Mouse (Mus musculus): ENCODE results near the gene Ostm1.

The Ostm1 gene

DNA sequence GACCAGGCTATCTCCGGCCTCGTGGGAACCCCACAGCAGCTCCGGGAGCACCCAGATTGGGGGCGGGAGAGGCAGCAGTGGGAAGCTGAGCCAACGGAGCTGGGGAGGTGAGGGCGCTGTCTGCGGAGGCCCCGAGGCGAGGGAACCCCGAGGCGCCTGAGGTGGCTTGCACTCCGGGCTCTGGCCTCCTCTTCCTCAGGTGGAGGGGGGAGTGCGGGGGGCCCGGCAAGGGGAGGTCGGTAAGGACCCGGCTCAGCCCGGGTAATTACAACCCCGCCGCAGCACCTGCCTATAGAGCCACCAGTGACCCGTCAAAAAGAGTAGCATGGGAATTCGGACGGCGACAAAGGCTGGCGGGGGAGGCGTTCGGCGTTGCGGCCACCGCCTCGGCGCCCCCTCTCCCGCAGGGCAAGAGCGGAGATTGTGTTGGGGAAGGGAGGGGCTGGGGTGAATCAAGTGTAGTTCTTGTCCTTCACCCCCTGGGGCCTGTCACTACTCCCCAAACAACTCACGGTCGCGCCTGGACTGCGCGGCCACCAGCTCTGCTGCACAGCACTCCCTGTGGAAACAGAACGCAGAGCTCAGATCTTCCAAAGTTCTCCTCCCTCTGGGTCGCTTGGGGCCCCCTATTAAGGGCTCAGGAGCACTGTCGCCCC is 4.0 kb upstream of the Ostm1 start:
- Histone ChIP-seq H3K27me3 (ENCODE audit: control insufficient read depth, insufficient read depth, low read length, poor library complexity, severe bottlenecking) (peaks cover 6% of the 10 kb centered on the region; the same call in 1 of the 2 replicates), H3K36me3 (ENCODE audit: control insufficient read depth, insufficient read depth, low read length, poor library complexity, severe bottlenecking) (no peaks in the 10 kb centered on the region)
- DNase-seq (ENCODE audit: low read depth, low spot score) = no peak

DNA sequence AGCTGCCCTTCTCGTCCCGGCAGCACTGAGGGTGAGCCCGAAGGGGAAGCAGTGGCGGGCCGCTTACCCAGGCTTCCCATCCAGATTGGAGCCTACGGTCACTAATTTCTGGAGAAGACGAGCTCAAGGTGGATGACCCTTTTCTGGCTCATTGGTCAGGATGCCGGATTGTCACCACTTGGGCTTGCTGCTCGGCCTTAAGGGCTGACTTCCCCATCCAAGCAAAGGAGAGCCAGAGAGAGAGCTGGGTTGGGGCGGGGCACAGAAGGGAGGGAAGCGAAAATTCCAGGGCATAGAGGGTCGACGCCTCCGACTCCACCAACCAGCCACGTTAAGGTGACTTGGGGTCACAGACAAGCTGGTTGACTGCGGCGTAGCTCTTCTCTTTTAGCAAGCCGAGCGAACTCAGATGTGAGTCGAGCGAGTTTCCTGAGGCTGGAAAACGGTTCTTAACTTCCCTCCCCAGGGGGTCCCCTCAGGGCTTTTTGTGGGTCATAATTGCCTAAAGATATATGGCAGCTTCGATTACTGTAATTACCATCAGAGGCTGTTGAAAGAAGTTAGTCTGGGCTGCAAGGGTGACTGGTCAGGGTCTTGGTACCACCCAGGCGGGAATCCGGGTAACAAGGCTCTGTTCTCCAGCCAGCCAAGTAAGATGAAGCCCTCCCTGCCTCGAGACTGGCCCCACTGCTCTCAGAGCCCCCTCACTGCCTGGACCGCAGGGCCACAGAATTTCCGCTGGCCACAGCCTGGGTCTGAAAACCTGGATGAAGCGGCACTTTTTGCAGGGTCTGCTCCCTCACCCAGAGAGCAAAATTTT is 3.3 kb upstream of the Ostm1 start:
- H3K27me3 ChIP-seq (ENCODE audit: control insufficient read depth, insufficient read depth, low read length, poor library complexity, severe bottlenecking) = peaks cover 6% of the 10 kb centered on the region; the same call in 1 of the 2 replicates
- no peaks in the 10 kb centered on the region for H3K36me3 ChIP-seq (ENCODE audit: control insufficient read depth, insufficient read depth, low read length, poor library complexity, severe bottlenecking)
- no peak for DNase-seq (ENCODE audit: low read depth, low spot score)

GRCm38 (mm10) chr10:42580951-42581277 is 2.7 kb upstream of the Ostm1 start:
- no peak for DNase-seq (ENCODE audit: low read depth, low spot score)
- peaks cover 6% of the 10 kb centered on the region; the same call in 1 of the 2 replicates for H3K27me3 ChIP-seq (ENCODE audit: control insufficient read depth, insufficient read depth, low read length, poor library complexity, severe bottlenecking)
- no peaks in the 10 kb centered on the region for H3K36me3 ChIP-seq (ENCODE audit: control insufficient read depth, insufficient read depth, low read length, poor library complexity, severe bottlenecking)

DNA sequence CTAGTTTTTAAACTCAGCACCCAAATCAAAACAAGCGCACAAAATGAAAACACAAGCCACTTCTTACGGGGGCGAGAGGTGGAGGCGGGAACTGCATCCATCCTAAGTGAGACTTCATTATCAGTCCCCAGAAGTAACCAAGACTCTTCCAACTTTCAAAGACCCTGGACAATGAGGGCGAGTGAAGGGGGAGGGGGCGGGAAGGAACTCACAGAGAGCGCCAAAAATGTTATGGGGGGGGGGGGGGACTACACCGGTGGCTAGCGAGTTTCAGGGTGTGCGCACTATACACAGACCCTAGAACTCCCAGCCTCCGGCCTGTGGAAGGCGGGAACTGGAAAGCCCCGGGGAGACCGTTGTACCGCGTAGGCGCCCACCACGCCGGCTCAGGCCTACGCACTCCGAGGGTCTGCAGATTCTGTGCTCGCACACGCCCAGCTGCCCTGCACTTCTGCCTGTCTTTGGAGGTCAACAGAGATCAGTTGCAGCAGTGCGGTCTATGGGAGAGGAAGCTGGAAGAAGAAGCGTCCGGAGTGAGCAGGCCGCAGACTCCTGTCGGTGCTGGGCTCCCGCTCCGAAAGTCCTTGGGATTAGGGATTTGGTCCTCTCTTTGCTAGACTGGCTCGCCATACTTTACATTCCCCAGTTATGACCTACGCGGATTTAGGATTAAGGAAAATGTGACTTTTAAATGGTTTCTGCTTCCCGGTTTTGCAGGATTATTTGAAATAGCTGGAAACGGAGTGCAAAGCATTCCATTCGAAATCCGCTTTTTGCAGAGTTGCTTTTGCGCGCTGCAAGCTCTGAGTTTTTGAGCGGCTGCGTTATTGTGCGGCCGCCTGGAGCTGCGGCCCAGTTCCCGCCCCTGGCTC is 1.7 kb upstream of the Ostm1 start:
- Histone ChIP-seq H3K36me3 (ENCODE audit: control insufficient read depth, insufficient read depth, low read length, poor library complexity, severe bottlenecking) (no peaks in the 10 kb centered on the region), H3K27me3 (ENCODE audit: control insufficient read depth, insufficient read depth, low read length, poor library complexity, severe bottlenecking) (peaks cover 7% of the 10 kb centered on the region; the same call in 1 of the 2 replicates)
- no peak for DNase-seq (ENCODE audit: low read depth, low spot score)

DNA sequence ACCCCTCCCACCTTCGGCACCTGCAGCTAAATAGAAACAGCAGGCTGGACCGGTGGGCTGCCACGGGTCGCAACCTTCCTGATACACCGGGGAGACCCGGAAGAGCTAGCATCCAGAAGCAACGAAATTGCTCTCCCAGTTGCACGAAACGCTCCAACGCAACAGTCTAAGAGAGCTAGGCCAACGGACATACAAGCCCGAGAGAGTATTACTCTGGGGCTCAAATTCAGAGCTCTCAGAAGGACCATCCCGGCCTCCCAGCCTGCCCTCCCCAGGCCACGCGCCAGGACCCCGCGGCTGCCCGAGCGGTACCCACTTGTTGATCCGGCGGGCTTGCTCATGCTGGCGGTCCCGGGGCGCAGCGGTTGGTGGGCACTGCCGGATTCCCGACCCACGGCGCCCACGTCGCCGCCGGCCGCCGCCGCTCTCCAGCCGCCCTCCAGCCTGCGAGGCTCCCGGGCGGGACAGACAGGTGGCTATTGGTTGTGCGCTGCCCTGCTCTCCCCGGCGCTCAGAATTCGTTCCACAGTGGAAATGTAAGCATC is 984 bp upstream of the Ostm1 start:
- DNase-seq (ENCODE audit: low read depth, low spot score) = no peak
- H3K36me3 ChIP-seq (ENCODE audit: control insufficient read depth, insufficient read depth, low read length, poor library complexity, severe bottlenecking) = no peaks in the 10 kb centered on the region
- peaks cover 7% of the 10 kb centered on the region; the same call in 1 of the 2 replicates for H3K27me3 ChIP-seq (ENCODE audit: control insufficient read depth, insufficient read depth, low read length, poor library complexity, severe bottlenecking)

GRCm38 (mm10) chr10:42583902-42584435 is 347 bp downstream of the Ostm1 start:
- peaks cover 7% of the 10 kb centered on the region; the same call in 1 of the 2 replicates for H3K27me3 ChIP-seq (ENCODE audit: control insufficient read depth, insufficient read depth, low read length, poor library complexity, severe bottlenecking)
- H3K36me3 ChIP-seq (ENCODE audit: control insufficient read depth, insufficient read depth, low read length, poor library complexity, severe bottlenecking) = no peaks in the 10 kb centered on the region

GRCm38 (mm10) chr10:42584436-42584983 is 888 bp downstream of the Ostm1 start:
- Histone ChIP-seq H3K27me3 (ENCODE audit: control insufficient read depth, insufficient read depth, low read length, poor library complexity, severe bottlenecking) (peaks cover 7% of the 10 kb centered on the region; the same call in 1 of the 2 replicates), H3K36me3 (ENCODE audit: control insufficient read depth, insufficient read depth, low read length, poor library complexity, severe bottlenecking) (no peaks in the 10 kb centered on the region)
- DNase-seq (ENCODE audit: low read depth, low spot score) = no peak

More at GRCm38 (mm10) chr10:42583902-42584435, 347 bp downstream of the Ostm1 start:
- no peak for DNase-seq (ENCODE audit: low read depth, low spot score)

- DNase-seq (ENCODE audit: low read depth, low spot score) = no peak
- Histone ChIP-seq H3K27me3 (ENCODE audit: control insufficient read depth, insufficient read depth, low read length, poor library complexity, severe bottlenecking) (peaks cover 6% of the 10 kb centered on the region; the same call in 1 of the 2 replicates), H3K36me3 (ENCODE audit: control insufficient read depth, insufficient read depth, low read length, poor library complexity, severe bottlenecking) (no peaks in the 10 kb centered on the region)
Observed at GRCm38 (mm10) chr10:42585156-42585555, 1.5 kb downstream of the Ostm1 start.

DNA sequence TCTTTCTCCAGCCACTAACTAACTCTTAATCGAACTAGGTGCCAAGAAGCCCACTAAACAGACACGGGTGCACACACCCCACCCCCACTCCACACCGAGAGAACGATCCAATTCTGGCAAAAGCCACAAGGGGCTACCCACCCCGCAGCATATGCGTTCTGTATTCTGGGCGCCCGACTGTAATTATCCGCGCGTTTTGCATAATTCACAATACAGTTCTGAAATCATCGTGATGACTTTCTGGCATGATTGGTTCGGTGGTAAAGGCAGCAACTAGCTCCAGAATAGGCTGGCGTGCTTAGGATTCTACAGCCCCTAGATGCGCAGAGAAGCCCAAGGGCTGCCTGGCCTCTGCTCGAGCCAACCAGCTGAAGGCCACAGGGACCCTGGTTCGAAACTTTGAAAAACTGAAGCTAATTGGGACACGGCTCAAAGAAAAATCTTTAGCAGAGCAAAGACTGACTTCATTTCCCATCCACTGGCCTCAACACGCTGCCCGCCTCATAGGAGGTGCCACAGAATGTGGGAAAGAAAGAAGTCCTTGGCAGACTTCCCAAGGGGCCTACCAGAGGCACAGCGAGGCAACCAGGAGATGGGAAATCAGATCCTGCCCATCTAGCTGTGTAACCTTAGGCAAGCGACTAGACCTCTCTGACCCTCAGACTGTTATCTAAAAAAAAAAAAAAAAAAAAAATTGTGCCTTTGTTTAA is 2.1 kb downstream of the Ostm1 start:
- H3K27me3 ChIP-seq (ENCODE audit: control insufficient read depth, insufficient read depth, low read length, poor library complexity, severe bottlenecking) = peaks cover 7% of the 10 kb centered on the region; the same call in 1 of the 2 replicates
- no peak for DNase-seq (ENCODE audit: low read depth, low spot score)
- H3K36me3 ChIP-seq (ENCODE audit: control insufficient read depth, insufficient read depth, low read length, poor library complexity, severe bottlenecking) = no peaks in the 10 kb centered on the region

- DNase-seq (ENCODE audit: low read depth, low spot score) = no peak
- H3K36me3 ChIP-seq (ENCODE audit: control insufficient read depth, insufficient read depth, low read length, poor library complexity, severe bottlenecking) = no peaks in the 10 kb centered on the region
Observed at GRCm38 (mm10) chr10:42587961-42588750, 4.5 kb downstream of the Ostm1 start.

GRCm38 (mm10) chr10:42589505-42589904 is 5.9 kb downstream of the Ostm1 start:
- no peaks in the 10 kb centered on the region for H3K36me3 ChIP-seq (ENCODE audit: control insufficient read depth, insufficient read depth, low read length, poor library complexity, severe bottlenecking)
- peaks cover 3% of the 10 kb centered on the region; the same call in 1 of the 2 replicates for H3K27me3 ChIP-seq (ENCODE audit: control insufficient read depth, insufficient read depth, low read length, poor library complexity, severe bottlenecking)
- no peak for DNase-seq (ENCODE audit: low read depth, low spot score)

More at GRCm38 (mm10) chr10:42587961-42588750, 4.5 kb downstream of the Ostm1 start:
- H3K27me3 ChIP-seq (ENCODE audit: control insufficient read depth, insufficient read depth, low read length, poor library complexity, severe bottlenecking) = peaks cover 5% of the 10 kb centered on the region; the same call in 1 of the 2 replicates

GRCm38 (mm10) chr10:42590261-42591184 is 6.9 kb downstream of the Ostm1 start:
- Histone ChIP-seq H3K36me3 (ENCODE audit: control insufficient read depth, insufficient read depth, low read length, poor library complexity, severe bottlenecking) (no peaks in the 10 kb centered on the region), H3K27me3 (ENCODE audit: control insufficient read depth, insufficient read depth, low read length, poor library complexity, severe bottlenecking) (peaks cover 3% of the 10 kb centered on the region; the same call in 1 of the 2 replicates)
- no peak for DNase-seq (ENCODE audit: low read depth, low spot score)

All from splenic B cell, adult 2 months (primary cell).